Mouse (Mus musculus) adrenal gland, adult 8-10 months (tissue): ENCODE measurements at regions not wholly inside any gene's neighbourhood (a gene's known extent, or its start where the extent isn't known, plus 50 kb on each side); places are given as distances from the start of the nearest gene placed in this dataset.
A peak's percentile ranks its signal among the peaks of the same experiment; 100 is the strongest.

Source experiments
- DNase-seq: peaks from one replicate; pipeline ENCODE4 v3.0.0; 2022

- no peak for DNase-seq
These were observed 95.1 kb upstream of the Ubl3 start for GRCm38 (mm10) chr5:148647644-148648043.

- no peak for DNase-seq
These were observed 93.2 kb upstream of the Ubl3 start for GRCm38 (mm10) chr5:148645772-148646171.

GRCm38 (mm10) chr5:148645191-148645681, 92.6 kb upstream of the Ubl3 start:
- no peak for DNase-seq

- no peak for DNase-seq
These were observed 91.8 kb upstream of the Ubl3 start for GRCm38 (mm10) chr5:148644345-148644744.

- DNase-seq, result no peak
These were observed 89.2 kb upstream of the Ubl3 start for GRCm38 (mm10) chr5:148641652-148642395.

GRCm38 (mm10) chr5:148640523-148640922, 87.9 kb upstream of the Ubl3 start:
- no peak for DNase-seq

GRCm38 (mm10) chr5:148634919-148635356, 82.3 kb upstream of the Ubl3 start:
- DNase-seq, result no peak

- DNase-seq, result peak; percentile 34
These were observed 81.4 kb upstream of the Ubl3 start for GRCm38 (mm10) chr5:148633999-148634398.

GRCm38 (mm10) chr5:148633331-148633730, 80.7 kb upstream of the Ubl3 start:
- DNase-seq, result no peak

GRCm38 (mm10) chr5:148632516-148633170, 80.1 kb upstream of the Ubl3 start:
- peak; percentile 11 for DNase-seq

GRCm38 (mm10) chr5:148631566-148631965, 79.0 kb upstream of the Ubl3 start:
- DNase-seq, result no peak

- DNase-seq, result no peak
These were observed 73.4 kb upstream of the Ubl3 start for GRCm38 (mm10) chr5:148626014-148626413.

GRCm38 (mm10) chr5:148624649-148625405, 72.2 kb upstream of the Ubl3 start:
- DNase-seq, result no peak

- DNase-seq, result no peak
These were observed 68.6 kb upstream of the Ubl3 start for GRCm38 (mm10) chr5:148620895-148621786.

- no peak for DNase-seq
These were observed 67.3 kb upstream of the Ubl3 start for GRCm38 (mm10) chr5:148619917-148620316.

- DNase-seq, result no peak
These were observed 63.8 kb upstream of the Ubl3 start for GRCm38 (mm10) chr5:148616426-148616825.

- DNase-seq, result no peak
These were observed 63.2 kb upstream of the Ubl3 start for GRCm38 (mm10) chr5:148615706-148616366.

GRCm38 (mm10) chr5:148615117-148615516, 62.5 kb upstream of the Ubl3 start:
- DNase-seq, result no peak

GRCm38 (mm10) chr5:148611323-148611722, 58.7 kb upstream of the Ubl3 start:
- no peak for DNase-seq

- DNase-seq, result no peak
These were observed 56.9 kb upstream of the Ubl3 start for GRCm38 (mm10) chr5:148609506-148609880.

- DNase-seq, result no peak
These were observed 56.4 kb upstream of the Ubl3 start for GRCm38 (mm10) chr5:148608857-148609505.
